ENCODE assay signal across 19 mouse cellular contexts in the genomic region with DNA sequence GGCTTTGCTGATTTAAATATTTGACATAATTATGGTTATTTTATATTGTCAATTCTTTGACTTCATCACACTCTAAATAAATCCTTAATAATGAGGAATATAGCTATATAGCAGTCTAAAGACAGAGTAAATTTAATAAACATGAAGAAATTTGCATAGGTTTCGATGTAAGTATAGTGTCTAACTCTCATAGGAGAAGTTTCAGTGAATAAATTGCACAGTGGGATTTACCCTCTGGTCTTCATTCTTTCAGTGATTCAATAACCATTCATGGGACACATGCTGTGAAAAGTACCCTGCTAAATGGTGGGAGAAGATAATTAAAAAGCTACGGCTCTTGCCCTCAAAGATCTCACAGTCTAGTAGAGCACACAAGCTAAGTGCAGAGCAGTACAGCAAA.
"Had no signal": no experiment of that assay in that cellular context is flagged by ENCODE, and none has a peak within 500 bp of the region (broad histone marks: within the 10 kb centered on the region; RNA-seq: fewer than 3 reads in every experiment).

No protein-coding gene starts in this region.

- H3K27me3 ChIP-seq: liver, embryonic 13.5 days; liver, embryonic 15.5 days; lung, embryonic 15.5 days; megakaryocyte, embryonic 14.5 days; midbrain, embryonic 12.5 days; stomach, embryonic 15.5 days had no signal

- H3K4me3 ChIP-seq: liver, embryonic 13.5 days; liver, embryonic 15.5 days; lung, embryonic 15.5 days; megakaryocyte, embryonic 14.5 days; midbrain, embryonic 12.5 days; stomach, embryonic 15.5 days had no signal

- DNase-seq: liver, embryonic 13.5 days; liver, postnatal 0 days; lung, adult 2 months; lung, postnatal 14 days; lung, postnatal 36 days; midbrain, embryonic 14.5 days; right cerebral cortex, postnatal 14 days; thymus, adult 2 months; thymus, postnatal 25 days; thymus, postnatal 4 days had no signal

- H3K27ac ChIP-seq: liver, embryonic 13.5 days; liver, embryonic 15.5 days; lung, embryonic 15.5 days; macrophage; midbrain, embryonic 12.5 days; stomach, embryonic 15.5 days; stomach, postnatal 0 days had no signal

- ATAC-seq: liver, postnatal 0 days; lung, postnatal 0 days; midbrain, embryonic 16.5 days had no signal

- H3K4me1 ChIP-seq: liver, embryonic 13.5 days; liver, embryonic 15.5 days; lung, embryonic 15.5 days; megakaryocyte, embryonic 14.5 days; midbrain, embryonic 12.5 days; stomach, embryonic 15.5 days had no signal

- H3K4me2 ChIP-seq: liver, embryonic 13.5 days; liver, embryonic 15.5 days; lung, embryonic 15.5 days; midbrain, embryonic 12.5 days; stomach, embryonic 15.5 days had no signal

- H3K9me3 ChIP-seq: liver, embryonic 13.5 days; liver, embryonic 15.5 days; lung, embryonic 15.5 days; megakaryocyte, embryonic 14.5 days; midbrain, embryonic 12.5 days; stomach, embryonic 15.5 days had no signal

- H3K9ac ChIP-seq: liver, embryonic 13.5 days; liver, embryonic 15.5 days; liver, postnatal 0 days; lung, embryonic 15.5 days; midbrain, embryonic 12.5 days; stomach, embryonic 15.5 days had no signal

- H3K36me3 ChIP-seq: liver, embryonic 13.5 days; liver, embryonic 15.5 days; lung, embryonic 15.5 days; midbrain, embryonic 12.5 days; stomach, embryonic 15.5 days had no signal
